Comparison of ENCODE assay signal across 24 mouse cellular contexts in the genomic region with DNA sequence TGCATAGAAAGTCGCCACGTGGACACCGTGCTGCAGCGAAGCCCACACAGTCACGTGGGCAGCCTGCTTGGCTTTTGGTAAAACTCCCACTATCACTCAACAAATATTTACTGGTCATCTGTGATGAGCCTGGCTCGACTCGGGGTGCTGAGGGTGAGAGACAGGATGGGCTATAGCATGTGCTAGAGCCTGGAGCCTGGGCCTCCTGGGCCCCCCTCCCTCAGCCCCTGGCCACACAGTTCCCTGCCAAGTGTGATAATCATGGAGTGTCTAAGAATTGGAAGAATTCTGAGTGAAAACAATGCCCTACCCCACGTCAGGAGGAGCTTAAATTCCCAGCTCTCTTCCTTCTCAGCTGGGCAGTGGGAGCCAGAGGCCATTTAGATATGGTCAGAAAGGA. TPM values are rescaled to one million over a fixed set of nuclear protein-coding genes. Genes with fewer than 3 reads are reported as not detected.
"Had no signal": no experiment of that assay in that cellular context is flagged by ENCODE, and none has a peak within 500 bp of the region (broad histone marks: within the 10 kb centered on the region; RNA-seq: fewer than 3 reads in every experiment).

No protein-coding gene starts in this region.

- H3K36me3 ChIP-seq: intestine, embryonic 15.5 days; limb, embryonic 10.5 days; limb, embryonic 13.5 days; liver, embryonic 12.5 days; liver, embryonic 15.5 days had no signal

- ATAC-seq: intestine, embryonic 15.5 days; liver, embryonic 12.5 days had no signal

- H3K27ac ChIP-seq: intestine, embryonic 15.5 days; kidney, postnatal 0 days; layer of hippocampus, adult 2 months; limb, embryonic 10.5 days; limb, embryonic 13.5 days; liver, embryonic 12.5 days; liver, embryonic 15.5 days had no signal

- DNase-seq: kidney, adult 11 months; kidney, adult 9 months; layer of hippocampus, adult 9-11 months; liver; lung, adult 2 months; lung, postnatal 10 days; lung, postnatal 4 days; thymus, adult 18-20 months; thymus, postnatal 36 days had no signal

- H3K9me3 ChIP-seq: intestine, embryonic 15.5 days; liver, embryonic 12.5 days; liver, embryonic 15.5 days had no signal

- H3K4me1 ChIP-seq: intestine, embryonic 15.5 days; limb, embryonic 10.5 days; limb, embryonic 13.5 days; liver, embryonic 12.5 days; liver, embryonic 15.5 days had no signal

- H3K9ac ChIP-seq: intestine, embryonic 15.5 days; limb, embryonic 13.5 days; liver, embryonic 12.5 days; liver, embryonic 15.5 days had no signal

- H3K4me3 ChIP-seq: intestine, embryonic 15.5 days; layer of hippocampus, adult 2 months; limb, embryonic 10.5 days; limb, embryonic 13.5 days; liver, embryonic 12.5 days; liver, embryonic 15.5 days had no signal

- H3K4me2 ChIP-seq: intestine, embryonic 15.5 days; limb, embryonic 13.5 days; liver, embryonic 12.5 days; liver, embryonic 15.5 days had no signal

RNA-seq across cellular contexts. Expression of gene Sim2, which starts 13.3 kb away (rescaled TPM):
- total RNA-seq: left cerebral cortex, adult 18-20 months; left cerebral cortex, postnatal 25 days; megakaryocyte-erythroid progenitor cell, adult 5-6 weeks had no signal
- polyA plus RNA-seq: intestine, embryonic 15.5 days; large intestine, adult 2 months; liver, embryonic 12.5 days; liver, embryonic 15.5 days; midbrain, embryonic 14.5 days; small intestine, adult 2 months; spleen, adult 2 months; urinary bladder, adult 2 months had no signal
